Mouse (Mus musculus) cerebellum, adult 2 months (tissue): ENCODE measurements around the gene Mrgpra1. TPM values are rescaled to one million over a fixed set of nuclear protein-coding genes. Genes with fewer than 3 reads are reported as not detected.

ENCODE experiments used
- polyA plus RNA-seq: library from polyadenylated mRNA; depleted of rRNA; stranded (reverse); fragments of >200 nt; gene quantifications from 2 replicates; pipeline ENCODE4 v1.2.3, GENCODE M21; 2012; rRNA removed

Mrgpra1 gene
- polyA plus RNA-seq, 1 experiment = not detected

Other genes with a start within 250 kb of the Mrgpra1 start
- gene Ptpn5, start 220.6 kb downstream of the Mrgpra1 start, polyA plus RNA-seq = 47.4 and 61.1 TPM in 2 replicates
- gene Mrgpra6, start 149.3 kb downstream of the Mrgpra1 start, polyA plus RNA-seq = not detected in 2 replicates
- gene Mrgpra9, start 101.4 kb downstream of the Mrgpra1 start, polyA plus RNA-seq = not detected in 2 replicates
- gene Mrgpra2a, start 97.9 kb upstream of the Mrgpra1 start, polyA plus RNA-seq = not detected in 2 replicates
- 0.08 TPM in 1 of 2 replicates, not detected in the other for gene Mrgpra2b, start 174.6 kb upstream of the Mrgpra1 start, polyA plus RNA-seq
- gene Mrgpra3, start 247.1 kb upstream of the Mrgpra1 start, polyA plus RNA-seq = not detected in 2 replicates